Mouse (Mus musculus) midbrain, embryonic 10.5 days (tissue): ENCODE data around the gene Lhx2. TPM values are rescaled to one million over a fixed set of nuclear protein-coding genes. Genes with fewer than 3 reads are reported as not detected.
A peak's percentile ranks its signal among the peaks of the same experiment; 100 is the strongest.

Experiments used
- DNase-seq: peaks from one replicate; pipeline ENCODE4 v3.0.0-alpha.2; 2017; ENCODE audit warnings: low spot score
- H3K27ac ChIP-seq: fragments of 300-500 bp; sonication (generic); replicated peaks from 2 replicates; pipeline ENCODE4 v1.5.1; 2016; ENCODE audit warnings: mild to moderate bottlenecking
- H3K27me3 ChIP-seq: fragments of 300-500 bp; sonication (generic); 2 replicates; pipeline ENCODE4 v1.6.1; 2016; ENCODE audit warnings: low read depth, mild to moderate bottlenecking; ENCODE audit not compliant: poor library complexity, severe bottlenecking
- H3K36me3 ChIP-seq: fragments of 300-500 bp; sonication (generic); 2 replicates; pipeline ENCODE4 v1.6.1; 2016; ENCODE audit warnings: mild to moderate bottlenecking, moderate library complexity
- H3K4me1 ChIP-seq: fragments of 300-500 bp; sonication (generic); 2 replicates; pipeline ENCODE4 v1.6.1; 2016
- H3K4me3 ChIP-seq: fragments of 300-500 bp; sonication (generic); 2 replicates; pipeline ENCODE4 v1.5.1; 2016; ENCODE audit warnings: mild to moderate bottlenecking, moderate library complexity
- H3K9me3 ChIP-seq: fragments of 300-500 bp; sonication (generic); replicated peaks from 2 replicates; pipeline ENCODE4 v1.6.1; 2016; ENCODE audit warnings: mild to moderate bottlenecking
- WGBS: fragments of 180-500 bp; shearing (Covaris S2); methylation state at CpG from one replicate; pipeline ENCODE4 v1.1.7; 2016; 5-methylcytosine and 5-hydroxymethylcytosine counted together
- polyA plus RNA-seq: library from polyadenylated mRNA; unstranded; fragments of >200 nt; fragmentation: Nextera tagmentation; extraction: Ambion mirVana; gene quantifications from 2 replicates; pipeline ENCODE4 v1.2.1, GENCODE M21; 2016

Lhx2 gene
- polyA plus RNA-seq, 1 experiment from 2014 or later = 23.3 TPM

- Histone ChIP-seq H3K27me3 (peaks cover 81% of the 10 kb centered on the region), H3K9me3 (no peaks in the 10 kb centered on the region), H3K36me3 (no peaks in the 10 kb centered on the region), H3K4me3 (peak overlapping the region; percentile 37), H3K27ac (no peak overlapping the region), H3K4me1 (peaks cover 26% of the 10 kb centered on the region)
- DNase-seq = no peak
- WGBS = 16% methylated on average over 4 of the region's 4 CpGs
Measured at GRCm38 (mm10) chr2:38379546-38379870, 40.4 kb downstream of the Lhx2 start.

GRCm38 (mm10) chr2:38380136-38381083 lies 41.3 kb downstream of the Lhx2 start:
- no peak overlapping the region for H3K27ac ChIP-seq
- WGBS = 62% methylated on average over 10 of the region's 10 CpGs
- peaks cover 26% of the 10 kb centered on the region for H3K4me1 ChIP-seq
- H3K9me3 ChIP-seq = no peaks in the 10 kb centered on the region
- DNase-seq = no peak
- no peaks in the 10 kb centered on the region for H3K36me3 ChIP-seq
- H3K4me3 ChIP-seq = no peak overlapping the region
- H3K27me3 ChIP-seq = peaks cover 72% of the 10 kb centered on the region

- Histone ChIP-seq H3K27me3 (peaks cover 7% of the 10 kb centered on the region; the same call in 1 of the 2 replicates), H3K4me1 (no peaks in the 10 kb centered on the region), H3K27ac (no peak overlapping the region), H3K4me3 (no peak overlapping the region), H3K9me3 (no peaks in the 10 kb centered on the region), H3K36me3 (no peaks in the 10 kb centered on the region)
- no peak for DNase-seq
- 88% methylated on average over 10 of the region's 10 CpGs for WGBS
Measured at GRCm38 (mm10) chr2:38387568-38388262, 48.6 kb downstream of the Lhx2 start.

DNA sequence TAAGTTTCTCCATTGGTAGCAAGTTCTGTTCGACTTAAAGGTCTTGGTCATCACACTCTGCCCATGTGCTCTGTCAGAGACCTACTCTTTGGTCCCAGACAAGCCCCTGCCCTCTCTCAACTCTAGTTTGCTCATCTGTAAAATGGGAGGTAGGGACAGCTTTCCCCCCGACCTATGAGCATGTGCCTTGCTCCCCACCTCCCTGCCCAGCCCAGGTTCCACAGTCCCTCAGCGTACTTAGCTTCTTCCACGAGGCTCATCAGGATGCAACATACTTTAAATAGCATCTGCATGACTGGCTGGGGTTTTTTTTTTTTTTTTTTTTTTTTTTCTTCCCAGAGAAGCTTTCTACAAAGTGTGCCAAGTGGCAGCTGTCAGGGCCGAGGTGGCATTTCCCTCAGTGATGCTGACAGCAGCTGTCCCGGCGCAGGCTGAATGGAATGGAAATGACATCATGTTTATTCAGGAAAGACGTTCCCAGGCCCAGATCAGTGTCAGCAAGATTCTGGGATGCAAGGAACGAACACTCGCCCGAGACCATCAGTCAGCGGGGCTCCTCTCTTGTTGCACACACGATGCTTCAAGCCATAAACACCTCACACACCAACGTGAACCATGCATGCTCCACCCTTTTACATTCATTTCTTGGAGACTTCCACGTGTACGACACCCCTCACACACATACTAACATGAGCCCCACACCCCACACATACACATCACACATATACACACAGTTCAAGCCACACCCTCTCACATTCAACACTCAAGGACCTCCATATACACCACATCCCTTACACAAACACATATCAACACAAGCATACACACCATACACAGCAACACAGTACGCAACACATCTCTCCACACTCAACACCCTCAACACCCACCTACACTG lies 56.1 kb downstream of the Lhx2 start:
- Histone ChIP-seq H3K27me3 (no peaks in the 10 kb centered on the region; the same call in 1 of the 2 replicates), H3K9me3 (no peaks in the 10 kb centered on the region), H3K36me3 (no peaks in the 10 kb centered on the region), H3K4me1 (peaks cover 4% of the 10 kb centered on the region), H3K4me3 (no peak overlapping the region), H3K27ac (0 out of 2 replicates have a peak overlapping the region, but pooled peaks have one; percentile 1)
- WGBS = 82% methylated on average over 17 of the region's 17 CpGs
- DNase-seq = no peak

DNA sequence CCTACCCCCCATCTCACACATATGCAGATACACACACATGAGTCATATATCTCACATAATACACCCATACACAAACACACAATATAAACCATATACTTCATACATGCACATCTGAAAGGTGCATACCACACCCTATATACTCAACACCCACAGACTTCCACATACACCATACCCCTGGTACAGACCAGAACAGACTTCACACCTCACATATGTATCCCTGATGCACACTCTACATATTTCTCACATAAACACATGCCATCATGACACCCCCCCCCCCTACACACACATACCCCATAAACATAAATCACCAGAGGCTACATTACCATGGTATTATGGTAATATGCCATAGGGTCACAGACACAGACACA lies 56.8 kb downstream of the Lhx2 start:
- Histone ChIP-seq H3K36me3 (no peaks in the 10 kb centered on the region), H3K27ac (no peak overlapping the region), H3K9me3 (no peaks in the 10 kb centered on the region), H3K27me3 (no peaks in the 10 kb centered on the region; the same call in 1 of the 2 replicates), H3K4me3 (no peak overlapping the region), H3K4me1 (peaks cover 4% of the 10 kb centered on the region)
- no peak for DNase-seq

DNA sequence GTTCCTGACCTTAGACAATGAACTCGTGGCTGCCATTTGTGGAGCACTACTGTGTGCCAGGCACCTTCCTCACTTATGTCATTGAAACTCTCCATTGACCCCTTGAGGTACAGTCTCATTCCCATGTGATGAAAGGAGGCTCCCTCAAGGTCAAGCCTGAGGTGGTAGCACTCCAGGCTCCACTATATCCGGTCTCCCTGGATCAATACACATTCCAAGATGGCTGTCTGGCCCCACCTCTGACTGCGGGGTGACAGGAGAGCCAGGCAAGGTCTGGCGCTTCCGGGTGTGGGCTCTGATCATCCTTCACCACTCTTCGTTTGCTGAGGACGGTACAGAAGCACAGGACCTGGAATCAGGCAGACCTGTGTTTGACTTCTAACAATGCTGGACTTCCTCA lies 58.2 kb downstream of the Lhx2 start:
- 83% methylated on average over 7 of the region's 7 CpGs for WGBS
- peaks cover 4% of the 10 kb centered on the region for H3K4me1 ChIP-seq

DNA sequence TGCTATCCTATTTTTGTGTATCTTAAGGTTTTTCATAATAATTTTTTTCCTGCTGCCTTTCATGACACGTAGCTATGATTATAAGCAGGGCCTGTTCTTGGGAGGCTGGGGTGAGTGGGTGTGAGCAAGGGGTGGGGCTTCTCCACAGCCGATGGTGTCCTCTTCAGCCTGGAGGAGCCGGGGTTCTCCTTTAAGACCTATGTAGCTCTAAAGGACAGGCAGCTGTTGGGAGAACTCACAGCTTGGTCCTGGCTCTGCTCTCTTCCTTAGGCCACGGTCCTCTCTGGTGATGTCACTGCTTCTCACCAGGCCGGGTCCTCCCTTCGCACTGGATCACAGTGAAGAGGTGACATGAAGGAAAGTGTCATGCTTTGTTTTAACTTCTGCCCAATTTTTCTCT lies 58.8 kb downstream of the Lhx2 start:
- no peaks in the 10 kb centered on the region for H3K36me3 ChIP-seq
- 82% methylated on average over 6 of the region's 6 CpGs for WGBS
- H3K9me3 ChIP-seq = no peaks in the 10 kb centered on the region
- no peak overlapping the region for H3K27ac ChIP-seq
- H3K4me3 ChIP-seq = no peak overlapping the region
- no peaks in the 10 kb centered on the region; the same call in 1 of the 2 replicates for H3K27me3 ChIP-seq
- H3K4me1 ChIP-seq = peaks cover 4% of the 10 kb centered on the region
- no peak for DNase-seq

More for the DNA sequence above, 58.2 kb downstream of the Lhx2 start:
- no peak overlapping the region for H3K4me3 ChIP-seq
- DNase-seq = no peak
- H3K27me3 ChIP-seq = no peaks in the 10 kb centered on the region; the same call in 1 of the 2 replicates
- H3K9me3 ChIP-seq = no peaks in the 10 kb centered on the region
- no peaks in the 10 kb centered on the region for H3K36me3 ChIP-seq
- H3K27ac ChIP-seq = no peak overlapping the region

- no peak overlapping the region for H3K27ac ChIP-seq
- no peak for DNase-seq
- 0 out of 2 replicates have a peak, but pooled peaks cover 5% of the 10 kb centered on the region for H3K4me1 ChIP-seq
- H3K27me3 ChIP-seq = no peaks in the 10 kb centered on the region; the same call in 1 of the 2 replicates
- H3K4me3 ChIP-seq = no peak overlapping the region
- no peaks in the 10 kb centered on the region for H3K9me3 ChIP-seq
- WGBS = 94% methylated on average over 1 of the region's 1 CpGs
- no peaks in the 10 kb centered on the region for H3K36me3 ChIP-seq
Measured at GRCm38 (mm10) chr2:38402611-38403010, 63.5 kb downstream of the Lhx2 start.

DNA sequence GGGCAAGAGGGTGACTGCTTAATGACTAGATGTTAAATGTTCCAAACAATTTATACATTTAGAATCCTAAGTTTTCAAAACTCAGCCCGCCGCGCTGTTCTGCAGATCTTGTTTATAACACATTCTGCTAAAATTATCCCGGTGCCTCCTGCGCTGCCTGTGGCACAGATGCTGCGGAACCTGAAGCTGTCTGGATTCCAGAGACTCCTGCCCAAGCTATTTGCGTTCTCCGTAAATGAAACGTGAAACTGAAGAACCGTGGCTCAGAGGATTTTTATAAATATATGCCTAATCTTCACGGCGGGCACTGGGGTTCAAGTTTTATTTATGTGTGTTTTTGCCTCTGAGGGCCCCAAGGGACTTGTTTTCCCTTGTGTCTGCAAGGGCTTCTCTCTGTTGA lies 64.2 kb downstream of the Lhx2 start:
- Histone ChIP-seq H3K9me3 (no peaks in the 10 kb centered on the region), H3K27ac (no peak overlapping the region), H3K27me3 (no peaks in the 10 kb centered on the region; the same call in 1 of the 2 replicates), H3K4me3 (no peak overlapping the region), H3K36me3 (no peaks in the 10 kb centered on the region), H3K4me1 (0 out of 2 replicates have a peak, but pooled peaks cover 5% of the 10 kb centered on the region)
- WGBS = 85% methylated on average over 12 of the region's 12 CpGs
- DNase-seq = no peak

GRCm38 (mm10) chr2:38404007-38404596 lies 65.0 kb downstream of the Lhx2 start:
- DNase-seq = no peak
- Histone ChIP-seq H3K36me3 (no peaks in the 10 kb centered on the region), H3K27me3 (no peaks in the 10 kb centered on the region; the same call in 1 of the 2 replicates), H3K9me3 (no peaks in the 10 kb centered on the region), H3K27ac (peak overlapping the region; percentile 52; the same call in 1 of the 2 replicates), H3K4me1 (0 out of 2 replicates have a peak, but pooled peaks cover 5% of the 10 kb centered on the region), H3K4me3 (no peak overlapping the region)
- whole genome bisulfite sequencing = 77% methylated on average over 10 of the region's 10 CpGs

- Histone ChIP-seq H3K27me3 (no peaks in the 10 kb centered on the region; the same call in 1 of the 2 replicates), H3K4me3 (no peak overlapping the region), H3K36me3 (no peaks in the 10 kb centered on the region), H3K4me1 (0 out of 2 replicates have a peak, but pooled peaks cover 5% of the 10 kb centered on the region), H3K9me3 (no peaks in the 10 kb centered on the region), H3K27ac (no peak overlapping the region)
- 92% methylated on average over 4 of the region's 4 CpGs for WGBS
- DNase-seq = no peak
Measured at GRCm38 (mm10) chr2:38405356-38405755, 66.3 kb downstream of the Lhx2 start.

DNA sequence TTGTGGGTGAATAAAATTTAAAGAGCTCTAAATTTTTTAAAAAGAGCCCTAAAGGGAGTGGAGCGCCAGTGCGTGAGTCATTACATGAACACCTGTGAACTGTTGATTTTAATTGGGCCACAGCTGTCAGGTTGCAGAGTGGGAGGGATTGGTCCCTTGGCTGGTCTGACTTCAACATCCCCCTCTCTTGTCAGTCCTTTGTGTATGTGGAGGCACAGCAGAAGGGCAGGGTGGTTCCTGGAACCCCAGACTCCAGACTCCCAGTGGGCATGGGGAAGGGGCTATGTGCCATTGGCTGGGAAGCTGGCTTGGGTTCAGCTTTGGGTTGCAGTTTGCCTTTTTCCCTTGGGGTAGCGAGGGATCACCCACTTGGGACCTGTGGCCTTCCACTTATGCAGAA lies 70.2 kb downstream of the Lhx2 start:
- no peak for DNase-seq
- Histone ChIP-seq H3K27ac (no peak overlapping the region), H3K4me3 (no peak overlapping the region), H3K4me1 (peaks cover 14% of the 10 kb centered on the region), H3K27me3 (peaks cover 22% of the 10 kb centered on the region), H3K9me3 (no peaks in the 10 kb centered on the region), H3K36me3 (no peaks in the 10 kb centered on the region)
- WGBS = 88% methylated on average over 3 of the region's 3 CpGs
